Mouse (Mus musculus) C2C12 (cell line): ENCODE results near the gene Ppp1cc.

ENCODE experiments used
- CEBPB ChIP-seq: IDR thresholded peaks from one replicate; pipeline ENCODE4 v1.6.1; 2011; ENCODE audit warnings: low read depth, mild to moderate bottlenecking, control low read depth, moderate library complexity
- CTCF ChIP-seq: IDR thresholded peaks from one replicate; pipeline ENCODE4 v1.5.1; 2011; ENCODE audit not compliant: control insufficient read depth, insufficient read depth, insufficient read length

DNA sequence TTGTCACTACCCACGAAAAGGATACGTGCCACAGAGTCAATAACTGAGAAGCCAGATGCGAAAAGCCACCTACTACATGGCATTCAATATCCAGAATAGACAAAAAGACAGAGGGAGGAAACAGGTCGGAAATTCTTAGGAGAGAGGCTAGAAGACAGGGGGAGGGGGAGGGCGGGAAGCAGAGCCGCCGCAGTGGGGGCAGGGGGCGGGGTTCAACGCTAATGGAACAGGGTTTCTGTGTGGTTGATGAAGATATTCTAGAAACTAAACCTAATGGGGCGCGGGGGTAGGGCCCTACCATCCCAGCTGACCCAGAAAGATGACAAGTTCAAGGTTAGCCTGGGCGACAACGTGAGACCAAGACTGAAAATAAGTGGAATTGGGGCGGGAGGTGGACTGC is 4.1 kb upstream of the Ppp1cc start:
- TF ChIP-seq CTCF (no peak), CEBPB (no peak)
